Mouse (Mus musculus) B cell, adult 2 months (primary cell): ENCODE measurements around the gene Pbx1.

Experiments used
- DNase-seq, 2 experiments: peaks; one replicate each; pipeline ENCODE4 v3.0.0; 2022

The Pbx1 gene

DNA sequence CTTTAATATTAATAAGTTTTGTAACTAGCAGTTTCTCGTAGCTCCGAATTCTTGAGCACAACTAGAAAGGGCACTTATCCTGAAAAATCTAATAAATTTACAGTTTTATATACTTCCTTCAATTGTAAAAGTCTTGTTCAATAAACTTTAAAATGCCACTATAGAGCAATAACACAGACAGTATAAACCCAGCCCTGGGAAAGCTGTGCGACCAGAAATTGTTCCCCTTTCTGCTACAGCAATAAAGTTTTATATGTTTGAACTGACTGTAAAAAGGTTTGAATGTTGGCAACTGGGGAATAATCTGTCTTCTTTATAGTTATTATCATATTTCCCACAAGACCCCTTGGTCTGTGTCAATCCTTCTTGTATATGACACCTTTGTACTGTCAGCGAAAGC, 136.3 kb downstream of the Pbx1 start:
- no peak for DNase-seq

DNA sequence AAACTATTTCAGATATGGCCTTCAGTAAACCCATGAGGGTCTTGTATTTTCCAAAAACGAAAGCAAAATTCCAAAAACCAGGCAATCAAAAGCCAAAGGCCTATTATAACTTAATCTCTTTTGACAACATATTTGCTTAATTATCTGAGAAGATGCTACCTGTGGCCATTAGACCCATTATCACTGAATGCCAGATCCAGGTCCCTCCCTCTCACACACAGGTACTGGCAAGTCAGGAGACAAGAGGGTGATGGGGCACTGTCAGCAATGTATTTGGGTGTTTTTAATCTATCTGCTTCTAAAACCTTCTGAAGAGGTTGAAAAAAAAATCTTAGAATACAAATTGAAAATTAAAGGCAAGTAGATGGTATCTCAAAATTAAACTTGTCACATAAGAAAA, 138.4 kb downstream of the Pbx1 start:
- no peak for DNase-seq

- no peak for DNase-seq
Observed at GRCm38 (mm10) chr1:168292106-168292505, 140.0 kb downstream of the Pbx1 start.

- DNase-seq = no peak
Observed at GRCm38 (mm10) chr1:168291643-168292040, 140.4 kb downstream of the Pbx1 start.

GRCm38 (mm10) chr1:168291001-168291642, 140.9 kb downstream of the Pbx1 start:
- no peak for DNase-seq

DNA sequence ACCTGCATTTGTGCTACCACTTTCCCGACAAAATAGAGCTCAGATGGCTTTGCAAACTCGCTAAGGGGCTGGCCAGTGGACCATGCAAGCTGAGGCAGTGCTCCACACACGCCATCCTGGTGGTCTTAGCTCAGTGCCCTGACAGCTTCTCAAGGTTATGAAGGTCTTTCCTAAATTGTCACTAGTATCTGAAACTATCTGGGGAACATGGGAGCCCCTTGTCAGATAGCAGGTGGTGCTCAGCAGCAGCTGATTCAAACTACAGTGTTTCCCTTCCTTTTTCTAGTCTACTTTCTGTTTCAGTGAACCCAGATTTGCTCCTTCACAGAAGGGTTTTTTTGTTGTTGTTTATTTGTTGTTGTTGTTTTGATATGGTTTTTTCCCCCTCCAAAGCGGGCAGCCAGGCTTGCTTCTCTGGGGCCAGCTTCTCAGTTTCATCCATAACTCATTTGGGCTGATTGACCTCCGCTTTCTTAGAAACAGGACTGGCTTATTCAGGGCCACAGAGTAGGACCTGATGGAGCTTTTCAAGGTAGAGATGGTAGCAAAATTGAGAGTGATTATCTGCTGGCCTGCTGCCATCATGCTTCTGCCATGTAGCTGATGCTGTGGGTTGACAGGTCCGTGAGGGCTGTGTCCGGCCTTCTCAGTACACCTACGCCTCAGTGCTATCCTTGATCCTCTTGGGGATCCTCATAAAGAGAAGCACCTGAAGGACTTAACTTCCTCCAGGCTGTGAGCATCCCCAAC, 141.7 kb downstream of the Pbx1 start:
- DNase-seq = no peak

- no peak for DNase-seq
Observed at GRCm38 (mm10) chr1:168288891-168289545, 143.1 kb downstream of the Pbx1 start.

- DNase-seq = no peak
Observed at GRCm38 (mm10) chr1:168287843-168288591, 144.1 kb downstream of the Pbx1 start.

- no peak for DNase-seq
Observed at GRCm38 (mm10) chr1:168286862-168287650, 145.0 kb downstream of the Pbx1 start.

DNA sequence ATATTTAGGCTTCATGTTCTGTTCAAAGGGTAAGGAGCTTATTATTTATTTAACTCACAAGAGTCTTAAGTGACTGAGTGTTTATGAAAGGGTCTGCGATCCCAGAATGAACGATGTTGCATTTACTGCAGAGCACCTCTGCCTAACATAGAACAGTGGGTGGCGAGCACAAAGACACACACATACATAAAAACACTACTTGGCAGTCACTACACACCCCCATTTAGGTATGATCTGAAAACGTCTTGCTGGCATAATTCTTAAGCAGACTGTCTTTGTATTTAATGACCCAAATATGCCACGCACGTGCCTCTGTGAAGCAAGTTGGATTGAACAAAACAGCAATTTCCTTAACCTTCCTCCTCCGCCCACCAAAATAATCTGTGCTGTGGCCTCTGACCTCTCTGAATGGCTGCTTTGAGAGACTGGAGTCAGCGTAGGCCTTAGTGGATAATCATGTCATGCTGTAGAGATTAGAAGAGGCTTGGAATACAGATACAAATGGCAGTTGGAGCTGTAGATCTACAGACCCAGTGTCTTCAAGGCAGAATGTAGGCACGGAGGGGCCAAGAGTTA, 147.4 kb downstream of the Pbx1 start:
- no peak for DNase-seq

GRCm38 (mm10) chr1:168283841-168284565, 148.1 kb downstream of the Pbx1 start:
- DNase-seq = no peak

DNA sequence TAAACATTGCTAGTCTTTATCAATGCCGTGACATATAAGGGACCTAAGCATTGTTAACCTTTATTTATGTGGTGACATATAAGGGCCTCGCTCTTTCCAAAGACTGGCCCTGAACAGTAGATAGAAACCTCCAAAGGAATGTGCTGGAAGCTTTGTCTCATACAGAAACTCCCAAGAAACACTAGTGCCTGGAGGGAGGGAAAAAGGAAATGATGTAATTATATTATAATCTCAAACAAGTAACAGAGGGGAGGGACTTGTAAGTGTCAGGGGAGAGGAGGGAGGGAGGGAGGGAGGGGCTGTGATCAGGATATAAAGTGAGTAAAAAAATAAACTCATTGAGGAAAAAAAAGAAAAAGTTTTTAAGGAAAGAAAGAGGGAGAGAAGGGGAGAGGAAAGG, 148.6 kb downstream of the Pbx1 start:
- no peak for DNase-seq

GRCm38 (mm10) chr1:168275678-168276077, 156.4 kb downstream of the Pbx1 start:
- no peak for DNase-seq

GRCm38 (mm10) chr1:168274296-168274695, 157.8 kb downstream of the Pbx1 start:
- DNase-seq = no peak

DNA sequence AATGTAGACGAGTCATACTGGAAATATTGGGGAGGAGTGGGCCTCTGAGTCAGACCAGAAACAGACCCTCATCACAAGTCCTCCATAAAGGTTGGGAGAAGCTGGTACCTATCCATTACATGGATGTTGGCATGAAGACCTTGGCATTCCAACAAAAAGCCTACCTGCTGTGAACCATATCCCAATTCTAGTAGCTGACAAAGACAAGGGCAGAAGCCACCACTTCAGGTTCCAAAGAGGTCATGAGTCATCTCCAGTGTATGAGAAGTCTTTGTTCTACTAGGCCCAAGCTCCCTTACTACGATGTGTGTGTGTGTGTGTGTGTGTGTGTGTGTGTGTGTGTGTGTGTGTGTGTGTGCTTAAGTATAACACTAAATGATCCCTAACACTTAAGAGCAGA, 160.0 kb downstream of the Pbx1 start:
- no peak for DNase-seq

- no peak for DNase-seq
Observed at GRCm38 (mm10) chr1:168271207-168271606, 160.9 kb downstream of the Pbx1 start.

- no peak for DNase-seq
Observed at GRCm38 (mm10) chr1:168268751-168269623, 163.1 kb downstream of the Pbx1 start.

DNA sequence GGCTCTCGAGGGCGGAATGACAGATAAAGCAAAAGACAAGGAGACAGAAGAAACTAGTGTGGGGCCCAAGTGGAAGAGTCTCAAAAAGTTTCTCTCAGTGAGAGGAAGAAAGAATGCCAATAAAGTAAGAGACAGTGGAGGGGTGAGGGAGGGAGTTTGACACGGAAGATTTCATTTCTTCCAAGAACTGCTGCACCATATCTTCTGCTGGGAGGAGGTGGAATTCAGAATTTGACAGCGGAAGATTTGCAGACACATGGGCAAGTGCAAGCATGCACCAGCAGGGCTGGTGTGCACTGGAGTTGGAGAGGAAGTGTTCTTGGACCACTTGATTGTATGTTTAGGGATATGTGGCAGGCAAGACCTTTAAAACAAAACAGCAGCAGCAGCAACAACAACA, 163.8 kb downstream of the Pbx1 start:
- no peak for DNase-seq

GRCm38 (mm10) chr1:168265594-168266390, 166.3 kb downstream of the Pbx1 start:
- no peak for DNase-seq

GRCm38 (mm10) chr1:168265090-168265489, 167.0 kb downstream of the Pbx1 start:
- no peak for DNase-seq
